Mouse (Mus musculus) frontal cortex, adult 2 months (tissue): Measurements from ENCODE around the gene Unc5cl. TPM values are rescaled to one million over a fixed set of nuclear protein-coding genes. Genes with fewer than 3 reads are reported as not detected.

Experiments
- DNase-seq, 2 experiments: peaks; one replicate each; pipeline ENCODE4 v3.0.0; 2022; ENCODE audit warnings: low spot score in 1 of 2; ENCODE audit errors: extremely low spot score in 1 of 2
- polyA plus RNA-seq: library from polyadenylated mRNA; depleted of rRNA; stranded (reverse); fragments of >200 nt; gene quantifications from 2 replicates; pipeline ENCODE4 v1.2.3, GENCODE M21; 2012

The Unc5cl gene
- polyA plus RNA-seq, 1 experiment = 0.08 TPM

DNA sequence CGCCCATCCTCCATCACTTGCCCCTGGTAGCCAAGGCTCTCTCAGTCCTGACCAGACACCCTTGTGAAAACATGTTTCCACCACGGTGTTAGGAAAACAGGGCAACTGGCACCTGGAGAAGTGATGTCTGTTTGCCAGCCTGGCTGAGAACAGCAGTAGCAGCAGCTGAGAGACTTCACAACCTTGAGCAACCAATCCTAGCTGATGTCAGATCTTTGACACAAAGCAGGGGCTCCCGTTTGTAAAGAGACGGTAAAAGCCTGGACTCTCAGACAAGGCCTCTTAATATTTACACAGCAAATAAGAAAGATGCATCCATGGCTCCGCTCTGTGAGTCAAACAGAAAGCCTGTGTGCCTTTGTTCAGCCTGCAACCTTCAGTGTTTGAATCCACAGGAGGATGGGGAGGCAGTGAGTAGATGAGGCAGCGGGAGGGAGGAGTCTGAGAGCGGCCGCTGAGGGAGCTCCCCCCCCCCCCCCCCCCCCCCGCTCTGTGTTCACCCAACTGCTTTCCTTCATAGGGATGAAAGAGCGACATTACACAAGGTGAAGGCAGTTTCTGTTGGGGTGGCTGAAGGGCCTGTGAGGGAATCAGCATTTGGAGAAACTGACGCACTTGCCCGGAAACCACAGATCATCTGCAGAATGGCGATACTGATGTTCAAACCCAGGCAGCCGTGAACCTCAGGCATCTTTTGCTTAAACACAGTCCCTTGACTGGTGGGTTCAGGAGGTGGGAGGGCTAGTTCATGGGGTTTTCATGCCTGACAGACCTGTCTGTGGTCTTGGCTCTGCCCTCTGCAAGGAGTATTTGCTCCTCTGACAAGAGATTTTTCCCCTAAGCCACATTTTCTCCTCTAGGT is 79.4 kb downstream of the Unc5cl start:
- no peak for DNase-seq

GRCm38 (mm10) chr17:48538328-48538727 is 83.6 kb downstream of the Unc5cl start:
- DNase-seq = peak in 1 of 2 experiments; percentile 43

DNA sequence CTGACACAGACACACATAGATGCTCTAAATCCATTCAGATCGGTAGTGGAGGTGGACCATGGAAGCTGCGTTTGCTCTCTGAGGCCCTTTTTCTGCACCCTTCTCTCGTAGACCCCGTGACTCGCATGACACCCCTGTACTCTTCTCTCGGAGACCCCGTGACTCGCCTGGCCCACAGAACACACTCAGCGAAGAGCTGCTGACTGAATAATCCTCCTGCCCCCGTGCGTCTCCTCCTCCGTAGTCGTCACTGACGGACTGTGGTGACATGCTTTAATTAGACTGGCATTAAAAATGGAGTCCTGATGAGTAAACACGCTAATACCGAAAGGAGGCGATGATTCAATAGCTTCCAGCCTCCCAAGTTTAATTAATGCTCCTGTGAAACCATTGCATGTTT is 84.6 kb downstream of the Unc5cl start:
- DNase-seq = peak; percentile 28 to 42

DNA sequence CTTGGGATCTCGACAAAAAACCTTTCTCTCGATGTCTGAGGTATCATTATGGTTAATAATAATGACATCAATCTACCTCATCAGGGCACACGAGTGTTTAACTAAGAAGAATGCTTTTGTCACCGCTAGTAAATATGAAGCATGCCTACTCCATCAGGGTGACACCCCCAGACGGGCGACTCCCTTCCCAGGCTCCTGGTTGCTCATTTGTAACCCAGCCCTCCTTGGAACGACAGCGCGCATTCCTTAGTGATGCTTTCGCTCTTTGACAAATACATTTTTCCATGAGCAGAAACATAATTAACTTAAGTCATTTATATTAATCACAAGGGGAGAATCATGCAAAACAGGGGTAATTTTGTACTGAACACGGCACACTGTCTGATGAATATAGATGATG is 88.0 kb downstream of the Unc5cl start:
- peak in 1 of 2 experiments; percentile 17 for DNase-seq

- peak; percentile 60 to 83 for DNase-seq
Measured at GRCm38 (mm10) chr17:48543301-48543765, 88.6 kb downstream of the Unc5cl start.

- no peak for DNase-seq
Measured at GRCm38 (mm10) chr17:48544722-48545121, 90.0 kb downstream of the Unc5cl start.

GRCm38 (mm10) chr17:48545223-48545943 is 90.7 kb downstream of the Unc5cl start:
- DNase-seq = peak; percentile 38 to 51

GRCm38 (mm10) chr17:48546036-48546435 is 91.3 kb downstream of the Unc5cl start:
- DNase-seq = peak in 1 of 2 experiments; percentile 28

DNA sequence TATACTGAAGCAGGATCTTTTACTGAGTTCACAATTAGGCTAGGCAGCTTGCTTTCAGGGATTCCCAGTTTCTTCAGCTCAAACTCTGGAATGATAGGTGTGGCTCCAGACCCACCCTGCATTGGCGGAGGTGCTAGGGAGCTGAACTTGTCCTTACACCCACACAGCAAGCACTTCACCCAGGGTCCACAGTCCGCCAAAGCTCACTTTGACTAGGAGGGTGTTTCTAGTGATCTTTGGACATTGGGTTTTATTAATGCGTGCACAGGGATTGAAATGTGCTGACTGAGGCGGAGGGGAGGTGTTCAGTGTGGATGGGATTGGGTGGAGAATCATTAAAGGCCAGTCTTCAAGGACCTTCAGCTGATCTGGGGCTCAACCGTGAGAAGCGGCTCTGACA is 93.0 kb downstream of the Unc5cl start:
- no peak for DNase-seq

GRCm38 (mm10) chr17:48551788-48552531 is 97.3 kb downstream of the Unc5cl start:
- DNase-seq = peak in 1 of 2 experiments; percentile 53

DNA sequence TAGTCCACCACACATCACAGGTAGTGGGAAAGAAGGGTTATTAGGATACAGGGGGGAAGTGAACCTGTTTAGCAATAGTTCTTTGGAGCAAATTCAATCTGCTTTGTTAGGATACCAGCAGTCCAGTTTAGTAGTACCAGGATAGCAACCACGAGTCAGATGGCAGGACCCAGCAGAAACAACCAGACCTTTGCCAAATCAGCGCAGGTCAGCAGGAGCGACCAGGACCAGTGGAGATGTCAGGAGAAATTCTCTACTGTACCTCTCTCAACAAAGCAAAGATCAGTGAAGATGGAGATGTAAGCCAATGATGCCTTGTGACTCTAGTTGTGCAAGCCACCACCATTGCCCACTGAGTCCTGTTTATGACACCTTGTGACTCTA is 97.8 kb downstream of the Unc5cl start:
- no peak for DNase-seq

DNA sequence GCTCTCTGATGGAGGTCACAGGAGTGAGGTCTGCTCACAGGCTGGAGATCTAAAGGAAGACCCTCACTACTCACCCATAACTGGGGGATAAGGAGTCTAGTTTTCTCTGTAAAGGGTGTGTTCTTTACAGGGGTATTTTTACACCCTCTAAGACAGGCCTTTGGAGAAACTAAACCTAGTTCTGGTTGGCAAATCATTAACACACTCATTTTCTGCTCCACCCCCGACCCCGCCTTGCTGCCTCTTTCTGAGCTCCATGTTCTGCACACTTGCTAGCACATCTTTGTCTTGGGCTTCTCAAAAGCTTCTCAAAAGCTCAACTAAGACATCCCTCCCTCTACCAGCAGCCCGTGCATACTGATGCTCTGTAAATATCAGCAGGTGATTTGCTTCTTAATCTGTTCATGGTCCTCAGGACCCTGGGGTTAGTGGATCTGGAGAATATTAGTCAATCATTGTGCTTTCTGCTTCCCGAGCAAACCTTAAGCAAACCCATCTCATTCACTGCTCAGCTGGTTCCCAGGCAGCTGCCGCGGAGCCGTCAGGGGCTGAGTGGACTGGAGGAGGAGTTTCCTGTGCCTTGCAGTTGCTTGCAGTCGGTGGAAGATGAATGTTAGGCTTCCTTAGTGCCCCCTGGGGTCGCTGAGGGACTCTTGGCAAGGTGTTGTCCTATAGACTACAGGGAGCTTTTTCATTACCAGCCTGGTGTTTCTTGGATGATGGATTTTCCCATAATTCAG is 101.7 kb downstream of the Unc5cl start:
- no peak for DNase-seq

DNA sequence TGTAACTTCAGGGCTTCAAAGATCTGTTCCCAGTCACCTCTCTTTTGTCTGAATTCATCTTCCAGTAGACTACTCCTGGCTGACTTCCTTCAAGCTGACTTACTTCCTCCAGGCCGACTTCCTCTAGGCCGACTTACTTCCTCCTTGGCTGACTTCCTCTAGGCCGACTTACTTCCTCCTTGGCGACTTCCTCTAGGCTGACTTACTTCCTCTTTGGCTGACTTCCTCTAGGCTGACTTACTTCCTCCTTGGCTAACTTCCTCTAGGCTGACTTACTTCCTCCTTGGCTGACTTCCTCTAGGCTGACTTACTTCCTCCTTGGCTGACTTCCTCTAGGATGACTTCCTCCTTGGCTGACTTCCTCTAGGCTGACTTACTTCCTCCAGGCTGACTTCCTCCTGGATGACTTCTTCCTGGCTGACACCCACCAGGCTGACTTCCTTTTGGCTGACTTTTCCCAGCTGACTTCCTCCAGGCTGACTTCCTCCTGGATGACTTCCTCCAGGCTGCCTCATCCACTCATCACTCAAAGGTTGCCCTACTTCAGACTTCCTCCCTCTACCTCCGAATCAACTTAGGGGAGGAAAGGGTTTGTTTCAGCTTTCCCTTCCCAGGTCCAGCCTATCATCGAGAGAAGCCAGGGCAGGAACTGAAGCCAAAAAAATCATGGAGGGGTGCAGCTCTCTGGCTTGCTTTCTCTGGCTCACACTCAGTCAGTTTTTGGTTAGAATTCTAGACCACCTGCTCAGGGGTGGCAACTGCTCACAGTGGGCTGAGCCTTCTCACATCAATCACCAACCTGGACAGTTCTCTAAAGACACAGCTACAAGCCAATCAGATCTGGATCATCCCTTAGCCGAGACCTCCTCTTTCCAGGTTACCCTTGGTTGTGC is 103.4 kb downstream of the Unc5cl start:
- no peak for DNase-seq

- DNase-seq = peak in 1 of 2 experiments; percentile 61
Measured at GRCm38 (mm10) chr17:48564931-48565330, 110.2 kb downstream of the Unc5cl start.

DNA sequence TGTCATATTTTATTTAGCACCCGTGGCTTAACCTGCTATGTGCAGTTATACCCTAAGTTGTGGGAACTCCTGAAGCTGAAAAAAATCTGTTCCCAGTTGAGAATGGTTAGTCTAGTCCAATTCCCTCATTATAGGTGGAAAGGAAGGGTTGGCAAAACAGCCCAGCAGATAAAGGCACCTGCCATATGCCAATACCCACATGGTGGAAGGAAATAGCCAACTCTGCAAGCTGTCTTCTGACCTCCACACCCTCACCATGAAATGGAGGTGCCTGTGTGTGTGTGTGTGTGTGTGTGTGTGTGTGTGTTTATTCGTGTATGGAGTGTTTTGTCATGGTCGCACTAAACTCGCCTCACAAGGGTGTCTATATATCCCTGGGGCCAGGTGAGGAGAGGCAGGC is 115.0 kb downstream of the Unc5cl start:
- no peak for DNase-seq

DNA sequence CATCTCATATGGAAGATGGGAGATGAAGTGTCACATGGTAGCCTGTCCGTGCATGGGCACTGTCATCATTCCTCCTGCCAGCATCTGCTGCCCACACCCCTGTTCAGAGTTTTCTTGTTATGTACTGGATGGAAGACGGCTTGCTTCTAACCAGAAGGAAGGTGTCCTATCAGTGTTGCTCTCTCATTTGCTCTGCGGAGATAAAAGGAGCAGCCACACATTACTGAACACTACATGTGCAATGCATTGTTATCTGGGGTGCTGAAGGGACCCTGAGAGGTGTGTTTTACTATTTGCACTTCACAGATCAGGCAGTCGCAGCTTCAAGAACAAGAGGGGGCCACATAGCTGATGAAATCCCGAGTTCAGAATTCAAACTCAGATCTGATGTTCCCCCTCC is 126.5 kb downstream of the Unc5cl start:
- DNase-seq = no peak

- no peak for DNase-seq
Measured at GRCm38 (mm10) chr17:48582486-48582990, 127.8 kb downstream of the Unc5cl start.

DNA sequence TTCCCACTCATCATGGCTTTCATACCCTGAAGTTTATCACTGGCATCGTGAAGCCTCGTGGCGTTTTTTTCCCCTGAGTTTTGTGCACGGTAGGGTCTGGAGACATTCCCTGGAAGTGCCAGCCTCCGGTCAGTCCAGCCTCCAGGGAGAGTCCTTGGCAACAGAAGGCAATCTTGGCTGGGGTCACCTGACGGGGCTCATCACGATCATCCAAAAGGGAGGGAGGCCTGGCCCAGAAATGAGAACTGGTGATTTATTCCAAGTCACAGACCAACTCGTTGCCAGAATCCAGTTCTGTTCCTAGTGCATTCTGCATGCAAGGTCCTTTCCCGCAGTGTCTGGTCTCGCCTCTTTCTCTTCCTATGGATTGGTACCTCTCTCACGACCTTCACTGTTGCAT is 128.7 kb downstream of the Unc5cl start:
- no peak for DNase-seq

DNA sequence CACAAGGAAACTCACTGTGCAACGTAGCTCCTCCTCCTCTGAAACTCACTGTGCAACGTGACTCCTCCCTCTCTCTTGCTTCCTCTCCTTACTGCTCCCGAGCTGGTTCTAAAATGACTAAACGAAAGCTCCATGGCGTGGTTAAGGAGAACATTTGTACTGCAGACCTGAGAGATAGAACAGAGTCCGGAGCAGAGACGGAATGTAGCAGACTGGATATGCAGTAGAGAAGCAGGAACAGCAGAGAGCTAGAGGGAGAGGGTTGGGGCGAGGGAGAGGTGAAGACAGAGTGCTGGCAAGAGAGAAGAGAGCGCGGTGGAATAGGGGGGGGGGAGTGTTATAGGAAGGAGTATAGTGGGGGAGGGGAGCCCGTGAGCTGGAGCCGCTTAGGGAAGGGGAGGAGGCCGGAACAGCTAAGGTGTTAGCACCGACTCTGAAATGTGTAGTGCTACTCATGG is 131.2 kb downstream of the Unc5cl start:
- no peak for DNase-seq
